Mouse (Mus musculus) forebrain, embryonic 14.5 days (tissue): ENCODE measurements at regions not wholly inside any gene's neighbourhood (a gene's known extent, or its start where the extent isn't known, plus 50 kb on each side); places are given as distances from the start of the nearest gene placed in this dataset.
A peak's percentile ranks its signal among the peaks of the same experiment; 100 is the strongest.
"Not testable (repeated sequence)": the region's sequence is repeated elsewhere in the genome, so short reads cannot be mapped to it uniquely, and the experiment has no call there.

Experiments
- ATAC-seq: fragments of 200-750 bp; cut with Nextera tagmentation; 2 replicates; pipeline ENCODE4 v1.8.0; 2017; ENCODE audit warnings: mild to moderate bottlenecking, moderate library complexity
- DNase-seq: peaks from one replicate; pipeline ENCODE4 v3.0.0-alpha.2; 2015; ENCODE audit warnings: low spot score
- H3K27ac ChIP-seq: fragments of 300-500 bp; sonication (generic); 2 replicates; pipeline ENCODE4 v1.5.1; 2014; ENCODE audit warnings: low read depth, mild to moderate bottlenecking, control low read depth, low read length, moderate library complexity
- H3K27me3 ChIP-seq: fragments of 300-500 bp; sonication (generic); replicated peaks from 2 replicates; pipeline ENCODE4 v1.6.1; 2014; ENCODE audit warnings: low read length, control low read depth, mixed read lengths; ENCODE audit not compliant: control insufficient read depth, insufficient read depth
- H3K36me3 ChIP-seq: fragments of 300-500 bp; sonication (generic); 2 replicates; pipeline ENCODE4 v1.6.1; 2014; ENCODE audit warnings: low read length, control low read depth; ENCODE audit not compliant: control insufficient read depth, insufficient read depth
- H3K4me1 ChIP-seq: fragments of 300-500 bp; sonication (generic); 2 replicates; pipeline ENCODE4 v1.6.1; 2014; ENCODE audit warnings: antibody characterized with exemption, low read length, control low read depth; ENCODE audit not compliant: control insufficient read depth, insufficient read depth
- H3K4me2 ChIP-seq: fragments of 300-500 bp; sonication (generic); 2 replicates; pipeline ENCODE4 v1.6.1; 2014; ENCODE audit warnings: mild to moderate bottlenecking, control low read depth, low read length
- H3K4me3 ChIP-seq: fragments of 300-500 bp; sonication (generic); 2 replicates; pipeline ENCODE4 v1.5.1; 2014; ENCODE audit warnings: low read depth, low read length, control low read depth
- H3K9ac ChIP-seq: fragments of 300-500 bp; sonication (generic); 2 replicates; pipeline ENCODE4 v1.6.1; 2014; ENCODE audit warnings: mild to moderate bottlenecking, low read length, control low read depth, moderate library complexity
- H3K9me3 ChIP-seq: fragments of 300-500 bp; sonication (generic); replicated peaks from 2 replicates; pipeline ENCODE4 v1.6.1; 2016; ENCODE audit warnings: low read length, control low read depth, mixed read lengths; ENCODE audit not compliant: control insufficient read depth
- WGBS: fragments of 180-500 bp; shearing (Covaris S2); extraction: QIAGEN DNeasy Blood & Tissue Kit; methylation state at CpG from one replicate; pipeline ENCODE4 v1.1.7; 2014; 5-methylcytosine and 5-hydroxymethylcytosine counted together

DNA sequence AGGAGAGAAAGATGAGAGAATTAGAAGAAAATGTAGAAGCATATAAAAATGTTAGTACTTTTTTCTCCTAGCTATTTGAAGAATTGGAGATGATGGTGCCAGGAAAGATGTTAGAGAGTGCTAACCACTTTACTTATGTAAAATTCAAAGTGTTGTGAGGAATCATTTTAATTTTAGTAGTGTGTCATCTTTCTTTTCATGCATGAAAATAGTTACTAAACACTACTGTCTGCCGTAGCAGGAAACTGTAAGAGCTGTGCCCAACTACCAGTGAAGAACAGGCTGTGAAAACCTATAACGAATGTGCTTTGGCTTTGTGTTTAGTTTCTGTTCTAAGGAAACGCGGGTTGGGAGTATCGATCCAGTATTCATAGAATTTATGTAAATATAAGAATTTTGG is 403.1 kb downstream of the Zpld1 start:
- H3K27ac ChIP-seq: no peak overlapping the region
- WGBS: 91% methylated on average over 5 of the region's 5 CpGs

GRCm38 (mm10) chr16:54857369-54857768 is 440.4 kb downstream of the Zpld1 start:
- Histone ChIP-seq H3K27me3 (no peaks in the 10 kb centered on the region), H3K4me3 (no peak overlapping the region), H3K9me3 (no peaks in the 10 kb centered on the region), H3K9ac (no peak overlapping the region), H3K4me1 (no peaks in the 10 kb centered on the region), H3K27ac (no peak overlapping the region), H3K36me3 (no peaks in the 10 kb centered on the region), H3K4me2 (no peak overlapping the region)
- peak; percentile 63 for ATAC-seq
- peak; percentile 16 for DNase-seq

More for the DNA sequence above, 403.1 kb downstream of the Zpld1 start:
- no peaks in the 10 kb centered on the region for H3K36me3 ChIP-seq
- H3K4me1 ChIP-seq: no peaks in the 10 kb centered on the region
- no peak overlapping the region for H3K4me2 ChIP-seq
- H3K4me3 ChIP-seq: no peak overlapping the region
- no peaks in the 10 kb centered on the region for H3K27me3 ChIP-seq
- ATAC-seq: no peak
- no peaks in the 10 kb centered on the region for H3K9me3 ChIP-seq
- DNase-seq: no peak
- no peak overlapping the region for H3K9ac ChIP-seq

DNA sequence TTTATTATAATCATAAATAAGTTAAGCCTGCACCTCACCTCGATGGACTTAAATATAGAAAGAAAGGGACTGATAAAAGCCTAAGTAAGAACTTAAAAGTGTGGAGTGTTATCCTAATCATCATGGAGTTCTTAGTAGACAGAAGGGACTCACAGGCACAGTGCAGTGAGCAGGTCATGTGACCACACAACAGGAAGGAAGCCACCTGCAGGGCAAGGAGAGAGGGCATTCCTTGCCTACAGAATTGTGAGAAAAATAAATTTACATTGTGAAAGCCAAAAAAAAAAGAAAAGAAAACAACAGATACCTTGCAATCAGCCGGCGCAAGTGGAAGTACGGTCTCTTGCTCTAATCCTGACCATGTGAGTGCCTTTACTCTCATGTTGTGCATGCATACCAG is 454.8 kb downstream of the Zpld1 start:
- H3K27ac ChIP-seq, H3K36me3 ChIP-seq, DNase-seq, ATAC-seq, H3K27me3 ChIP-seq, H3K4me3 ChIP-seq, H3K9me3 ChIP-seq, H3K4me1 ChIP-seq, H3K9ac ChIP-seq, H3K4me2 ChIP-seq: not testable (repeated sequence)
- whole genome bisulfite sequencing: 97% methylated on average over 4 of the region's 4 CpGs
